Mouse (Mus musculus): ENCODE measurements around the gene Plk3.
A peak's percentile ranks its signal among the peaks of the same experiment; 100 is the strongest.

Plk3 gene

GRCm38 (mm10) chr4:117119636-117120035 is 14.1 kb downstream of the Plk3 start:
- DNase-seq (ENCODE audit: low read depth, low spot score), result no peak

- no peak for DNase-seq (ENCODE audit: low read depth, low spot score)
Measured at GRCm38 (mm10) chr4:117117931-117118330, 15.8 kb downstream of the Plk3 start.

DNA sequence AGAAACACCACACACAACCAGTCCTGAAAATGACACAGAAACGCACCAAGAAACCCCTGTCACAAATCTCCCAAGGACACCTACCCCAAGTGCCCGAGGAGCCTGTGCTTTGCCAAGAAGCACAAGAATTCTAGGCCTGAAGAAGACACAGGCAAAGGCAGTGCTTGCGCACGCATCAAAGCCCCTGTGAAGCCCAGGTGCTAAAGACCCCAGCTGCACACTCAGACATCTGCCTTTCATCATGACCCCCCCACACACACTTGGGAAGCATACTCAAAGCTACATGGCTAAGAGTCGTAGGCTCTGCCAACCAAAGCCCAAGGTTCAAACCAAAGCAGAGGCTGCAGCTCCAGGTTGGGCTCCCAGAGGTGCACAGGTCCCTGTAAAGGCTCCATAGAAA is 18.2 kb downstream of the Plk3 start:
- DNase-seq (ENCODE audit: low read depth, low spot score), result no peak

DNA sequence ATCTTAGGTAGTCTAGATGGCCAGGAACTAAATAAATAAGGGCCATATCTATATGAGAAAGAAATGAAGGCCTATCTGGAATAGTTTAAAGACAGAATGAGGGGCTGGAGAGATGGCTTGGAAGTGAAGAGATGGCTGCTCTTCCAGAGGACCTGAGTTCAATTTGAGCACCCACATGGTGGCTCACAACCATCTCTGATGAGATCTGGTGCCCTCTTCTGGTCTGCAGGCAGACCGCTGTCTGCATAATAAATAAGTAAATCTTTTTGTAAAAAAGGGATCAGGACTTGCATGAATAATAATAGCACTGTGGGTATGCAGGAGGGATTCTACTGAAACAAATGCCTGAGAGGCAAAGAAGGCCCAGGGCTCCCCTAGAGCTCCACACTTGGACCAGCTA is 20.5 kb downstream of the Plk3 start:
- DNase-seq (ENCODE audit: low read depth, low spot score), result peak; percentile 75

- no peak for DNase-seq (ENCODE audit: low read depth, low spot score)
Measured at GRCm38 (mm10) chr4:117110985-117111384, 22.8 kb downstream of the Plk3 start.

GRCm38 (mm10) chr4:117110249-117110648 is 23.5 kb downstream of the Plk3 start:
- no peak for DNase-seq (ENCODE audit: low read depth, low spot score)

- no peak for DNase-seq (ENCODE audit: low read depth, low spot score)
Measured at GRCm38 (mm10) chr4:117109330-117109729, 24.4 kb downstream of the Plk3 start.

DNA sequence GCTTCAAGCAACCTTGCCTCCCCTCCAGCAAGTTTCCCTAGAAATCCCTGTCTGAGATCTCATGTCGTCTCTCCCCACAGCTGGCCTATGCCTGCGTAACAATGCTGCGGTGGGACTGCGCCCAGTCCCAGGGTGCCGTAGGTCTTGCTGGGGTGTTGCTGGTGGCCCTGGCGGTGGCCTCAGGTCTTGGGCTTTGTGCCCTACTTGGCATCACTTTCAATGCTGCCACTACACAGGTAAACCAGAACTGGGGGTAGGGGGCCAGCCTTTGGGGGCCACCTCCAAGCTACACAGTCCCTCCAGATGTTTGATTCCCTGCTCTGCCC is 25.3 kb downstream of the Plk3 start:
- DNase-seq (ENCODE audit: low read depth, low spot score), result no peak

DNA sequence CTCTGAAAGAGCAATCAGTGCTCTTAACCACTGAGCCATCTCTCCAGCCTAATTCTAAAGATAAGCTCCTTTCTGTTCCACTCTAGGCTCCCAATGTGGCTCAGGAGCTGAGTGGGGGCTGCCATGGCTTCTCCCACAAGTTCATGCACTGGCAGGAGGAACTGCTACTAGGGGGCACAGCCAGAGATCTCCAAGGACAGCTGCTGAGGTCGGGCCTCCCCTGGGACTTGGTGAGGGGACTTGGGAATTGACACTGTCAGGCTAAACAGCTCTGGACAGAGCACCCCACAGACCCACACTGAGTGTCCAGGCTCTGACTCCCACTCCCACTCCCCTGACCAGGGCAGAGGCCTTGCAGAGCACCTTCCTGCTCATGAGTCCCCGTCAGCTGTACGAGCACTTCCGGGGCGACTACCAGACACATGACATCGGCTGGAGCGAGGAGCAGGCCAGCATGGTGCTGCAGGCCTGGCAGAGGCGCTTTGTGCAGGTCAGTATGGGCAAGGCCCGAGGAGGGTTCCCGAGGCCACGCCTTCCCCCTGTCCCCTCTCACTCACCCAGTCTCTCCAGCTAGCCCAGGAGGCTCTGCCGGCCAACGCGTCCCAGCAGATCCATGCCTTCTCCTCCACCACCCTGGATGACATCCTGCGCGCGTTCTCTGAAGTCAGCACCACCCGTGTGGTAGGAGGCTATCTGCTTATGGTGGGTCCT is 25.8 kb downstream of the Plk3 start:
- no peak for DNase-seq (ENCODE audit: low read depth, low spot score)

- no peak for DNase-seq (ENCODE audit: low read depth, low spot score)
Measured at GRCm38 (mm10) chr4:117105127-117105526, 28.6 kb downstream of the Plk3 start.

GRCm38 (mm10) chr4:117104672-117105071 is 29.1 kb downstream of the Plk3 start:
- peak; percentile 63 for DNase-seq (ENCODE audit: low read depth, low spot score)

- peak; percentile 93 for DNase-seq (ENCODE audit: low read depth, low spot score)
Measured at GRCm38 (mm10) chr4:117101218-117101617, 32.5 kb downstream of the Plk3 start.

GRCm38 (mm10) chr4:117100036-117100435 is 33.7 kb downstream of the Plk3 start:
- peak; percentile 70 for DNase-seq (ENCODE audit: low read depth, low spot score)

GRCm38 (mm10) chr4:117098764-117099036 is 35.1 kb downstream of the Plk3 start:
- DNase-seq (ENCODE audit: low read depth, low spot score), result no peak

DNA sequence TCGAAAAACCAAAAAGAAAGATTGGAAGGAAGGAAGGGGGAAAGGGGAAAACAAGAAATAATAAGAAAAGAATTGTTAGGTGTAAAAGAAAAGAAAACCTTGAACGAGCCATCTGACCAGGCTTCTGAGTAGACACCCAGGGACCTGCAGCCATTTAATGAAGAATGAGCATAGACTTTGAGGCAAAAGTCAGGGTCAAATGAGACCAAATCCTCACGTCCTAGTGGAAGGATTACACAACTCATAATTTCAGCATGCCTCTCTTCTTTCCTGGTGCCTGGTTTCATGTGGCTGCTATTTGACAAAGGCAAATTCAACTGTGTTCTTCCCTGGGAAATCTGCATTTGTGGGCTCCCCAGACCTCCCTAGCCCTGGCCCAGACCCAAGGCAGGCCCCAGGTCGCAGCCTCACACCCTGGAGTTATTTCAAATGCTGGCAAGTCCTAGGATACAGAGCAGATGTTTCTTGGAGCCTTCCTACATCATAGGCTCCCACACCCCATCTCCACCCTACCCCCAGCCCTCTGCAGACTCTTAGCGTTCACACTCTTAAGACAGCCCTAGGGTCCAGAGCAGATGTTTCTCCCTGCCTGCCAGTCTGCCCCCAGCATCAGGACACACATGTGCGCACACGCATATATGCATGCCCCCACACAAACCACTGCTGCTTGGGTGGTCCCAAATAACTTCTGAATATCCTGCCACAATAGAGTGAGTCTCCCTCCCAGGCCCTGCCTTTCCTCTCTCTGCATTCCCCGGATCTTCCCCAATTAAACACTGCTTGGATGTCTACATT is 35.6 kb downstream of the Plk3 start:
- DNase-seq (ENCODE audit: low read depth, low spot score), result peak; percentile 90

- no peak for DNase-seq (ENCODE audit: low read depth, low spot score)
Measured at GRCm38 (mm10) chr4:117096666-117097065, 37.1 kb downstream of the Plk3 start.

GRCm38 (mm10) chr4:117095551-117096452 is 38.0 kb downstream of the Plk3 start, which contains the start of gene Ptch2:
Ptch2 (plus strand) TSS chr4:117096075.
- peak; percentile 92 for DNase-seq (ENCODE audit: low read depth, low spot score)

GRCm38 (mm10) chr4:117094626-117095361 is 39.0 kb downstream of the Plk3 start:
- DNase-seq (ENCODE audit: low read depth, low spot score), result no peak

GRCm38 (mm10) chr4:117090586-117090985 is 43.2 kb downstream of the Plk3 start:
- no peak for DNase-seq (ENCODE audit: low read depth, low spot score)

DNA sequence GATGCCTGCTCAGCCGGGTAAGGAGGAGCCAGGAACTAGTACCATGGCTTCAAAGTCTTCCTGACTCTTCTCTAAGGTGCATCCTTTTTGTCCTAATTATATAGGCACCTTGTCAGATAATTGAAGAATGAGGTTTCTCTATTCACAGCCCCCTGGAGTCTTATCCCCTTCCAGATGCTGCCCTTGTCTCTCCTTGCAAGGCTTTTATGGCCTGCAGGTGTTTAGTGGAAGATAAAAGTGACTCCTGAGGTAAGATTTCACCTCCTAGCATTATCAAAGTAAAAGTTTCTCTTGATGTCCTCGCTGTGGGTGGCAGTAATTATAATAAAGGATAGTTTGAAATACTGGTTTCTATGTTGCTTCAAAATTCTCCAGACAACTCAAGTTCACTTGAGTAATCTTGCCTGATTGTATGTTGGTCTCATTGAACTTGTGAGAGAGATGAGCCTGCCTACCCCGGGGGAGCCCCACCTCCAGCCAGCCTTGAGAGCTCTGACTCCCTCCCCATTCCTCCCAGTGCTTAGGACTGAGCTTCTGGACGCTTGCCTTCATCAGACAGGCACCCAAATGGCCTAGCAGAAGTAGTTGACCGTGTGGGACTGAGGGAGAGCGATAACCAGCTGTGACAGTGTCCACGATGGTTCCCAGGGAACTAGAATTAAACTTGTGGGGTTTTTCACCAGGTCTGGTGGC is 45.7 kb downstream of the Plk3 start:
- DNase-seq (ENCODE audit: low read depth, low spot score), result no peak

All from R1 (cell line).